Mouse (Mus musculus): ENCODE measurements around the gene Tmem109. TPM values are rescaled to one million over a fixed set of nuclear protein-coding genes. Genes with fewer than 3 reads are reported as not detected.

The Tmem109 gene
- polyA plus RNA-seq, 1 experiment, result 71.8 TPM

- TF ChIP-seq POLR2A (IDR thresholded peaks at IDR 0.05; ENCODE audit: control insufficient read depth, extremely low read depth, insufficient read depth, low read length, poor library complexity) (no peak), CTCF (IDR thresholded peaks at IDR 0.05; ENCODE audit: borderline replicate concordance, control insufficient read depth, extremely low read depth, insufficient read depth, low read length, poor library complexity) (no peak)
- H3K27me3 ChIP-seq (ENCODE audit: control insufficient read depth, insufficient read depth, low read length), result no peaks in the 10 kb centered on the region
- no peak for DNase-seq
- 93% methylated on average over 8 of the region's 8 CpGs for WGBS
- H3K27ac ChIP-seq (ENCODE audit: control insufficient read depth, insufficient read depth, low read length), result no peak overlapping the region
- H3K4me3 ChIP-seq (ENCODE audit: control insufficient read depth, insufficient read depth, low read length), result no peak overlapping the region
- peaks cover 5% of the 10 kb centered on the region; the same call in 1 of the 2 replicates for H3K4me1 ChIP-seq (replicated peaks; ENCODE audit: control insufficient read depth, insufficient read depth, low read length)
- H3K36me3 ChIP-seq (ENCODE audit: control insufficient read depth, insufficient read depth, low read length), result peaks cover 40% of the 10 kb centered on the region
These were observed 15.7 kb upstream of the Tmem109 start for GRCm38 (mm10) chr19:10897491-10897890.

DNA sequence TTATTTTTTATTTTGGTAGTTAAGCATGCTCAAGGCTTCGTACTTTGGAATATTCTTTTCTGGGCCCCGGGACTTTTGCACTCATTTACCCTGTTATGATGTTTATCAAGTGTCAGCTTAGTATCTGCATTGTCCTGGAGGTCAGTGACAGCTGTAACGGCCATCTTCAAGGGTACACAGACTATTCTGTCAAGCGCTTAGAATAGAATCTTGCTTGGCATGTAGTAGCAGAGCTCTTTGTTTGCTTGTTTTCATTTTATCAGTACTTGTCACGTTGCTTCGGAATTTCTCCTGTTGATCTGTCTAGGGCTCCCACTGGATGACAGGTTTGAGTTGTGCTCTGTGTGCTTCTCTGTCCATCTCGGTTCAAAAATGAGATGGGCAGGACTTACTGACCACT lies 15.0 kb upstream of the Tmem109 start:
- Histone ChIP-seq H3K36me3 (ENCODE audit: control insufficient read depth, insufficient read depth, low read length) (peaks cover 33% of the 10 kb centered on the region), H3K27ac (ENCODE audit: control insufficient read depth, insufficient read depth, low read length) (no peak overlapping the region), H3K4me3 (ENCODE audit: control insufficient read depth, insufficient read depth, low read length) (no peak overlapping the region), H3K27me3 (ENCODE audit: control insufficient read depth, insufficient read depth, low read length) (no peaks in the 10 kb centered on the region), H3K4me1 (replicated peaks; ENCODE audit: control insufficient read depth, insufficient read depth, low read length) (peaks cover 5% of the 10 kb centered on the region; the same call in 1 of the 2 replicates)
- DNase-seq, result no peak
- TF ChIP-seq CTCF (IDR thresholded peaks at IDR 0.05; ENCODE audit: borderline replicate concordance, control insufficient read depth, extremely low read depth, insufficient read depth, low read length, poor library complexity) (no peak), POLR2A (IDR thresholded peaks at IDR 0.05; ENCODE audit: control insufficient read depth, extremely low read depth, insufficient read depth, low read length, poor library complexity) (no peak)
- WGBS, result 91% methylated on average over 7 of the region's 7 CpGs

- no peaks in the 10 kb centered on the region for H3K27me3 ChIP-seq (ENCODE audit: control insufficient read depth, insufficient read depth, low read length)
- WGBS, result under 1% methylated on average over 16 of the region's 16 CpGs
- peak overlapping the region; percentile 91 for H3K4me3 ChIP-seq (ENCODE audit: control insufficient read depth, insufficient read depth, low read length)
- H3K36me3 ChIP-seq (ENCODE audit: control insufficient read depth, insufficient read depth, low read length), result peaks cover 23% of the 10 kb centered on the region
- no peak for TF ChIP-seq CTCF (IDR thresholded peaks at IDR 0.05; ENCODE audit: borderline replicate concordance, control insufficient read depth, extremely low read depth, insufficient read depth, low read length, poor library complexity)
- TF ChIP-seq POLR2A (IDR thresholded peaks at IDR 0.05; ENCODE audit: control insufficient read depth, extremely low read depth, insufficient read depth, low read length, poor library complexity), result no peak
- no peak for DNase-seq
- H3K4me1 ChIP-seq (replicated peaks; ENCODE audit: control insufficient read depth, insufficient read depth, low read length), result peaks cover 5% of the 10 kb centered on the region; the same call in 1 of the 2 replicates
- H3K27ac ChIP-seq (ENCODE audit: control insufficient read depth, insufficient read depth, low read length), result no peak overlapping the region
These were observed 13.9 kb upstream of the Tmem109 start for GRCm38 (mm10) chr19:10895708-10896107.

GRCm38 (mm10) chr19:10895016-10895528 lies 13.3 kb upstream of the Tmem109 start, which contains the start of gene Prpf19:
Prpf19 (plus strand) TSS chr19:10895231.
- Histone ChIP-seq H3K4me3 (ENCODE audit: control insufficient read depth, insufficient read depth, low read length) (peak within 1 kb of the TSS; percentile 91), H3K27ac (ENCODE audit: control insufficient read depth, insufficient read depth, low read length) (no peak within 1 kb of the TSS), H3K27me3 (ENCODE audit: control insufficient read depth, insufficient read depth, low read length) (no peaks in the 10 kb centered on the region), H3K4me1 (replicated peaks; ENCODE audit: control insufficient read depth, insufficient read depth, low read length) (peaks cover 5% of the 10 kb centered on the region; the same call in 1 of the 2 replicates), H3K36me3 (ENCODE audit: control insufficient read depth, insufficient read depth, low read length) (peaks cover 16% of the 10 kb centered on the region)
- TF ChIP-seq POLR2A (IDR thresholded peaks at IDR 0.05; ENCODE audit: control insufficient read depth, extremely low read depth, insufficient read depth, low read length, poor library complexity), result peak; percentile 66; the same call in 1 of the 2 replicates
- TF ChIP-seq CTCF (IDR thresholded peaks at IDR 0.05; ENCODE audit: borderline replicate concordance, control insufficient read depth, extremely low read depth, insufficient read depth, low read length, poor library complexity), result 0 out of 2 replicates have a peak, but pooled peaks have one; percentile 37
- WGBS, result under 1% methylated on average over 43 of the region's 43 CpGs
- DNase-seq, result peak; percentile 99

- Histone ChIP-seq H3K27me3 (ENCODE audit: control insufficient read depth, insufficient read depth, low read length) (no peaks in the 10 kb centered on the region), H3K36me3 (ENCODE audit: control insufficient read depth, insufficient read depth, low read length) (no peaks in the 10 kb centered on the region), H3K4me1 (replicated peaks; ENCODE audit: control insufficient read depth, insufficient read depth, low read length) (peaks cover 5% of the 10 kb centered on the region; the same call in 1 of the 2 replicates), H3K27ac (ENCODE audit: control insufficient read depth, insufficient read depth, low read length) (no peak overlapping the region), H3K4me3 (ENCODE audit: control insufficient read depth, insufficient read depth, low read length) (no peak overlapping the region)
- DNase-seq, result no peak
- TF ChIP-seq CTCF (IDR thresholded peaks at IDR 0.05; ENCODE audit: borderline replicate concordance, control insufficient read depth, extremely low read depth, insufficient read depth, low read length, poor library complexity) (no peak), POLR2A (IDR thresholded peaks at IDR 0.05; ENCODE audit: control insufficient read depth, extremely low read depth, insufficient read depth, low read length, poor library complexity) (no peak)
- 92% methylated on average over 3 of the region's 3 CpGs for WGBS
These were observed 10.4 kb upstream of the Tmem109 start for GRCm38 (mm10) chr19:10892201-10892600.

- TF ChIP-seq CTCF (IDR thresholded peaks at IDR 0.05; ENCODE audit: borderline replicate concordance, control insufficient read depth, extremely low read depth, insufficient read depth, low read length, poor library complexity), result no peak
- TF ChIP-seq POLR2A (IDR thresholded peaks at IDR 0.05; ENCODE audit: control insufficient read depth, extremely low read depth, insufficient read depth, low read length, poor library complexity), result no peak
- H3K4me1 ChIP-seq (replicated peaks; ENCODE audit: control insufficient read depth, insufficient read depth, low read length), result peaks cover 16% of the 10 kb centered on the region
- H3K4me3 ChIP-seq (ENCODE audit: control insufficient read depth, insufficient read depth, low read length), result peak overlapping the region; percentile 66
- DNase-seq, result no peak
- H3K36me3 ChIP-seq (ENCODE audit: control insufficient read depth, insufficient read depth, low read length), result no peaks in the 10 kb centered on the region
- no peaks in the 10 kb centered on the region for H3K27me3 ChIP-seq (ENCODE audit: control insufficient read depth, insufficient read depth, low read length)
- 2% methylated on average over 14 of the region's 14 CpGs for WGBS
- H3K27ac ChIP-seq (ENCODE audit: control insufficient read depth, insufficient read depth, low read length), result no peak overlapping the region
These were observed 801 bp downstream of the Tmem109 start for GRCm38 (mm10) chr19:10880975-10881425.
